Mouse (Mus musculus) adrenal gland, adult (tissue): ENCODE measurements at regions not wholly inside any gene's neighbourhood (a gene's known extent, or its start where the extent isn't known, plus 50 kb on each side); places are given as distances from the start of the nearest gene placed in this dataset.

Source experiments
- DNase-seq, 2 experiments: peaks; one replicate each; pipeline ENCODE4 v3.0.0; 2022 to 2023; ENCODE audit warnings: low spot score in 1 of 2; ENCODE audit not compliant: inconsistent age in 2 of 2

- no peak for DNase-seq
These were observed 149.0 kb upstream of the Nectin1 start for GRCm38 (mm10) chr9:43594814-43595213.

- DNase-seq: peak in 1 of 2 experiments; percentile 66
These were observed 148.3 kb upstream of the Nectin1 start for GRCm38 (mm10) chr9:43595461-43595860.

GRCm38 (mm10) chr9:43600396-43600795 is 143.4 kb upstream of the Nectin1 start:
- peak; percentile 31 to 72 for DNase-seq

- no peak for DNase-seq
These were observed 126.2 kb upstream of the Nectin1 start for GRCm38 (mm10) chr9:43617632-43618031.

GRCm38 (mm10) chr9:43627558-43627957 is 116.2 kb upstream of the Nectin1 start:
- no peak for DNase-seq

GRCm38 (mm10) chr9:43628786-43629185 is 115.0 kb upstream of the Nectin1 start:
- no peak for DNase-seq

GRCm38 (mm10) chr9:43636372-43636965 is 107.3 kb upstream of the Nectin1 start:
- DNase-seq: no peak

GRCm38 (mm10) chr9:43658186-43658585 is 85.6 kb upstream of the Nectin1 start:
- DNase-seq: no peak

GRCm38 (mm10) chr9:43659237-43659636 is 84.5 kb upstream of the Nectin1 start:
- DNase-seq: no peak

- no peak for DNase-seq
These were observed 83.6 kb upstream of the Nectin1 start for GRCm38 (mm10) chr9:43660151-43660550.

- DNase-seq: no peak
These were observed 82.8 kb upstream of the Nectin1 start for GRCm38 (mm10) chr9:43660896-43661563.

- no peak for DNase-seq
These were observed 82.1 kb upstream of the Nectin1 start for GRCm38 (mm10) chr9:43661646-43662045.

GRCm38 (mm10) chr9:43667386-43667785 is 76.4 kb upstream of the Nectin1 start:
- DNase-seq: no peak

- DNase-seq: no peak
These were observed 75.8 kb upstream of the Nectin1 start for GRCm38 (mm10) chr9:43667974-43668373.

- no peak for DNase-seq
These were observed 75.1 kb upstream of the Nectin1 start for GRCm38 (mm10) chr9:43668731-43669130.

GRCm38 (mm10) chr9:43670563-43670962 is 73.2 kb upstream of the Nectin1 start:
- DNase-seq: no peak

- no peak for DNase-seq
These were observed 70.6 kb upstream of the Nectin1 start for GRCm38 (mm10) chr9:43673171-43673680.

GRCm38 (mm10) chr9:43674321-43674720 is 69.5 kb upstream of the Nectin1 start:
- DNase-seq: no peak

GRCm38 (mm10) chr9:43676011-43676410 is 67.8 kb upstream of the Nectin1 start:
- no peak for DNase-seq

GRCm38 (mm10) chr9:43679331-43679730 is 64.5 kb upstream of the Nectin1 start:
- DNase-seq: no peak

- no peak for DNase-seq
These were observed 62.5 kb upstream of the Nectin1 start for GRCm38 (mm10) chr9:43681317-43681716.

GRCm38 (mm10) chr9:43682102-43682501 is 61.7 kb upstream of the Nectin1 start:
- DNase-seq: peak in 1 of 2 experiments; percentile 38

- DNase-seq: no peak
These were observed 59.2 kb upstream of the Nectin1 start for GRCm38 (mm10) chr9:43684596-43684995.
